Mouse (Mus musculus) CD4-positive helper T cell, adult 2 months (primary cell): ENCODE data around the gene Olfr585.

ENCODE experiments used
- DNase-seq: peaks from one replicate; pipeline ENCODE4 v3.0.0-alpha.2; 2012; ENCODE audit warnings: low read depth, missing footprints, low spot score

Olfr585 gene

DNA sequence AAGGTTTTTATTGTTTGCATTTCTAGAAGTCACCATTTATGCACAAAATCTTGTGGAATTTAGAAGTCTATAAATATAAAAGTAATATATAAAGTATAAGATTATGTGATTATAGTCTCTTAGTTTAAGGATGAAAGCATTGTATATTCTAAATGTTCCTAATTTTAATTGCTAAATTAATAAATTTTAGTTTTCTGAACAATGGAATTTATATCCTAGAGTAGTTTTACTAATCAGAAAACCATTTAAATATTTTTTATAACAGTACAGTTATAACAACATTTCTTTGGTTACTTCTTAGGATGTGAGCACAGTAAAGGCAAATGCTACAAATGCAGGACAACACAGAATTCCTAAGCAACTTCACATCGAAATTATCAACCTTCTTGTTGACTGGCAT lies at the start of gene Olfr585:
Gene Olfr585 (plus strand): TSS at position 301 of the 400 bp plus-strand sequence.
- no peak for DNase-seq

DNA sequence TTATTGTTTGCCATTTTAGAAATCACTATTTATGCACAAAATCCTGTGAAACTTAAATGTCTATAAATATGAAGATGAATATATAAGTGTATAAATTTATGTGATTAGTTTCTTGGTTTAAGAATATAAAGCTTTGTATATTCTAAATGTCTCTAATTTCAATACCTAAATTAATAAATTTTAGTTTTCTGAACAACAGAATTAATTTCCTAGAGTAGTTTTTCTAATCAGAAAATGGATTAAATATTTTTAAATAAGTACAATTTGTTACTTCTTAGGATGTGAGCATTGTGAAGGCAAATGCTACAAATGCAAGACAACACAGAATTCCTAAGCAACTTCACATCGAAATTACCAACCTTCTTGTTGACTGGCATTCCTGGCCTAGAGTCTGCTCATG lies 46.5 kb upstream of the Olfr585 start, which contains the start of gene Olfr583:
Gene Olfr583 (plus strand): TSS at position 301 of the 400 bp plus-strand sequence.
- no peak for DNase-seq

DNA sequence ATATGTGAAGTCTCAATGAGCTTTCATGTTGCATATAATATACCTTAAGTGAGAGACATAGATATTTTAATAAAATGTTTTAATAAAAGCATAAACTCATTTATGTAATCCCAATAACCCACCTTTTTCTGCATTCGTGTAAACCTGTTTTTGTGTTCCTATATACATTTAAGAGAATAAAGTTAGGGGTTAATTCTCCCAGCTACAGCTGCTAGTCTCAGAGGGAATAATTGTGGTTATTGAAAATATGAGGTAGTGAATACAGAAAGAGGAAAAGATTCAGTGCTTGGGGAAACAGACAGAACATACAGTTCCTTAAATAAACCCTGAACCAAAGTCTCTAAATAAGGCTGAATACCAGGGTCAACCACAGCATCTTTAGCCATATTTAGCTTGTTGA lies 15.9 kb upstream of the Olfr585 start, which contains the start of gene Olfr584:
Gene Olfr584 (plus strand): TSS at position 301 of the 400 bp plus-strand sequence.
- DNase-seq, result no peak

GRCm38 (mm10) chr7:103119406-103119805 lies 21.9 kb downstream of the Olfr585 start:
- no peak for DNase-seq

GRCm38 (mm10) chr7:103125538-103125937 lies 28.0 kb downstream of the Olfr585 start, which contains the start of gene Olfr586:
Olfr586 (minus strand) TSS chr7:103125638.
- DNase-seq, result no peak

DNA sequence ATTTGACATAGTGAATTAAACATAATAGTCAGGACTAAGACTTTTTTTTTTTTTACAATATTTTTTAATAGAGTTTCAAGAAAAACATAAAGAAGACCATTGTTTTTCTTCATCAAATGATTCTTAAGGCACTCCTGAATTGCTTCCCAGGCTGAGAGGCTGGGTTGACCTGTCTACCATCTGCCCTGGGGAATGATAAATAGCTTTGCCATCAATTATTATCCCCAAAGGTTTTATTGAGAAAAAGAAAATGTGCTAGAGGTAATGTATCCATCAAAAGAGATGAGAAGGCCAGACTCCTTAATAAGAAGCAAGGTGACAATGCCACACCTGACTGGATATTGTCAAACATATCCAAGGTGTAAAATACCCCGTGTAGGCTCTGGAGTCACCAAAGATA lies 43.1 kb downstream of the Olfr585 start, which contains the start of gene Olfr588-ps1:
Gene Olfr588-ps1 (plus strand): TSS at position 301 of the 400 bp plus-strand sequence.
- DNase-seq, result no peak
